Mouse (Mus musculus): ENCODE data around the gene Ablim1. TPM values are rescaled to one million over a fixed set of nuclear protein-coding genes. Genes with fewer than 3 reads are reported as not detected.

The Ablim1 gene
- polyA plus RNA-seq, 1 experiment from 2014 or later: 46.9 TPM

GRCm38 (mm10) chr19:57141756-57142461, 172.8 kb downstream of the Ablim1 start:
- Histone ChIP-seq H3K4me1 (ENCODE audit: control insufficient read depth in 2 of 2, insufficient read depth in 2 of 2, low read length in 2 of 2) (peaks cover 11 to 21% of the 10 kb centered on the region in 2 experiments), H3K4me3 (ENCODE audit: control insufficient read depth in 1 of 2, insufficient read depth in 1 of 2, low read depth in 1 of 2, low read length in 2 of 2) (no peak overlapping the region), H3K9ac (ENCODE audit: low read length) (no peak overlapping the region), H3K4me2 (ENCODE audit: low read length) (no peak overlapping the region), H3K9me3 (ENCODE audit: control insufficient read depth, low read length) (no peaks in the 10 kb centered on the region), H3K36me3 (ENCODE audit: control insufficient read depth, insufficient read depth, low read length) (0 out of 2 replicates have a peak, but pooled peaks cover 3% of the 10 kb centered on the region), H3K27me3 (ENCODE audit: control insufficient read depth, insufficient read depth, low read length) (no peaks in the 10 kb centered on the region), H3K27ac (replicated peaks in 1 of 2; ENCODE audit: control insufficient read depth in 1 of 2, insufficient read depth in 1 of 2, low read depth in 2 of 2, low read length in 2 of 2) (peak overlapping the region in 1 of 2 experiments; percentile 33; a peak in 1 of 4 replicates)
- ATAC-seq (ENCODE audit: insufficient number of reproducible peaks, insufficient read depth, low FRiP score, low read depth): no peak
- 64% methylated on average over 10 of the region's 10 CpGs for WGBS

GRCm38 (mm10) chr19:57140874-57141273, 173.8 kb downstream of the Ablim1 start:
- no peak overlapping the region for H3K27ac ChIP-seq (replicated peaks in 1 of 2; ENCODE audit: control insufficient read depth in 1 of 2, insufficient read depth in 1 of 2, low read depth in 2 of 2, low read length in 2 of 2)
- peaks cover 5 to 13% of the 10 kb centered on the region in 2 experiments; a peak in 3 of 4 replicates for H3K4me1 ChIP-seq (ENCODE audit: control insufficient read depth in 2 of 2, insufficient read depth in 2 of 2, low read length in 2 of 2)
- 0 out of 2 replicates have a peak, but pooled peaks cover 3% of the 10 kb centered on the region for H3K36me3 ChIP-seq (ENCODE audit: control insufficient read depth, insufficient read depth, low read length)
- H3K9me3 ChIP-seq (ENCODE audit: control insufficient read depth, low read length): no peaks in the 10 kb centered on the region
- no peak for ATAC-seq (ENCODE audit: insufficient number of reproducible peaks, insufficient read depth, low FRiP score, low read depth)
- 66% methylated on average over 1 of the region's 1 CpGs for WGBS
- no peak overlapping the region for H3K4me3 ChIP-seq (ENCODE audit: control insufficient read depth in 1 of 2, insufficient read depth in 1 of 2, low read depth in 1 of 2, low read length in 2 of 2)
- H3K9ac ChIP-seq (ENCODE audit: low read length): no peak overlapping the region
- no peak overlapping the region for H3K4me2 ChIP-seq (ENCODE audit: low read length)
- no peaks in the 10 kb centered on the region for H3K27me3 ChIP-seq (ENCODE audit: control insufficient read depth, insufficient read depth, low read length)

- Histone ChIP-seq H3K4me2 (ENCODE audit: low read length) (no peak overlapping the region), H3K27ac (replicated peaks in 1 of 2; ENCODE audit: control insufficient read depth in 1 of 2, insufficient read depth in 1 of 2, low read depth in 2 of 2, low read length in 2 of 2) (no peak overlapping the region), H3K9me3 (ENCODE audit: control insufficient read depth, low read length) (no peaks in the 10 kb centered on the region), H3K27me3 (ENCODE audit: control insufficient read depth, insufficient read depth, low read length) (no peaks in the 10 kb centered on the region), H3K36me3 (ENCODE audit: control insufficient read depth, insufficient read depth, low read length) (0 out of 2 replicates have a peak, but pooled peaks cover 3% of the 10 kb centered on the region), H3K4me1 (ENCODE audit: control insufficient read depth in 2 of 2, insufficient read depth in 2 of 2, low read length in 2 of 2) (peaks cover 5 to 13% of the 10 kb centered on the region in 2 experiments; a peak in 3 of 4 replicates), H3K9ac (ENCODE audit: low read length) (no peak overlapping the region), H3K4me3 (ENCODE audit: control insufficient read depth in 1 of 2, insufficient read depth in 1 of 2, low read depth in 1 of 2, low read length in 2 of 2) (no peak overlapping the region)
- no peak for ATAC-seq (ENCODE audit: insufficient number of reproducible peaks, insufficient read depth, low FRiP score, low read depth)
- WGBS: 73% methylated on average over 7 of the region's 7 CpGs
Observed at GRCm38 (mm10) chr19:57140071-57140470, 174.6 kb downstream of the Ablim1 start.

- no peak overlapping the region for H3K9ac ChIP-seq (ENCODE audit: low read length)
- 67% methylated on average over 13 of the region's 13 CpGs for WGBS
- 0 out of 4 replicates have a peak overlapping the region, but pooled peaks of 1 of the 2 experiments have one; percentile 28 for H3K27ac ChIP-seq (replicated peaks in 1 of 2; ENCODE audit: control insufficient read depth in 1 of 2, insufficient read depth in 1 of 2, low read depth in 2 of 2, low read length in 2 of 2)
- no peak overlapping the region for H3K4me2 ChIP-seq (ENCODE audit: low read length)
- H3K9me3 ChIP-seq (ENCODE audit: control insufficient read depth, low read length): no peaks in the 10 kb centered on the region
- H3K4me1 ChIP-seq (ENCODE audit: control insufficient read depth in 2 of 2, insufficient read depth in 2 of 2, low read length in 2 of 2): peaks cover 5 to 19% of the 10 kb centered on the region in 2 experiments; a peak in 3 of 4 replicates
- no peaks in the 10 kb centered on the region for H3K27me3 ChIP-seq (ENCODE audit: control insufficient read depth, insufficient read depth, low read length)
- ATAC-seq (ENCODE audit: insufficient number of reproducible peaks, insufficient read depth, low FRiP score, low read depth): no peak
- H3K4me3 ChIP-seq (ENCODE audit: control insufficient read depth in 1 of 2, insufficient read depth in 1 of 2, low read depth in 1 of 2, low read length in 2 of 2): no peak overlapping the region
- H3K36me3 ChIP-seq (ENCODE audit: control insufficient read depth, insufficient read depth, low read length): peaks cover 7% of the 10 kb centered on the region; the same call in 1 of the 2 replicates
Observed at GRCm38 (mm10) chr19:57138909-57139617, 175.7 kb downstream of the Ablim1 start.

- H3K27me3 ChIP-seq (ENCODE audit: control insufficient read depth, insufficient read depth, low read length): no peaks in the 10 kb centered on the region
- H3K36me3 ChIP-seq (ENCODE audit: control insufficient read depth, insufficient read depth, low read length): peaks cover 12% of the 10 kb centered on the region; the same call in 1 of the 2 replicates
- ATAC-seq (ENCODE audit: insufficient number of reproducible peaks, insufficient read depth, low FRiP score, low read depth): 0 out of 2 replicates have a peak, but pooled peaks have one; percentile 14
- WGBS: 49% methylated on average over 6 of the region's 6 CpGs
- H3K4me2 ChIP-seq (ENCODE audit: low read length): no peak overlapping the region
- H3K27ac ChIP-seq (replicated peaks in 1 of 2; ENCODE audit: control insufficient read depth in 1 of 2, insufficient read depth in 1 of 2, low read depth in 2 of 2, low read length in 2 of 2): 0 out of 4 replicates have a peak overlapping the region, but pooled peaks of 1 of the 2 experiments have one; percentile 14
- H3K4me3 ChIP-seq (ENCODE audit: control insufficient read depth in 1 of 2, insufficient read depth in 1 of 2, low read depth in 1 of 2, low read length in 2 of 2): no peak overlapping the region
- H3K4me1 ChIP-seq (ENCODE audit: control insufficient read depth in 2 of 2, insufficient read depth in 2 of 2, low read length in 2 of 2): peaks cover 2 to 19% of the 10 kb centered on the region in 2 experiments; a peak in 3 of 4 replicates
- no peak overlapping the region for H3K9ac ChIP-seq (ENCODE audit: low read length)
- H3K9me3 ChIP-seq (ENCODE audit: control insufficient read depth, low read length): no peaks in the 10 kb centered on the region
Observed at GRCm38 (mm10) chr19:57138469-57138868, 176.2 kb downstream of the Ablim1 start.

- peaks cover 2 to 19% of the 10 kb centered on the region in 2 experiments; a peak in 3 of 4 replicates for H3K4me1 ChIP-seq (ENCODE audit: control insufficient read depth in 2 of 2, insufficient read depth in 2 of 2, low read length in 2 of 2)
- no peak for ATAC-seq (ENCODE audit: insufficient number of reproducible peaks, insufficient read depth, low FRiP score, low read depth)
Observed at GRCm38 (mm10) chr19:57138045-57138444, 176.7 kb downstream of the Ablim1 start.

GRCm38 (mm10) chr19:57136228-57136627, 178.5 kb downstream of the Ablim1 start:
- ATAC-seq (ENCODE audit: insufficient number of reproducible peaks, insufficient read depth, low FRiP score, low read depth): no peak
- 60% methylated on average over 7 of the region's 7 CpGs for WGBS
- no peak overlapping the region for H3K27ac ChIP-seq (replicated peaks in 1 of 2; ENCODE audit: control insufficient read depth in 1 of 2, insufficient read depth in 1 of 2, low read depth in 2 of 2, low read length in 2 of 2)

More at GRCm38 (mm10) chr19:57138045-57138444, 176.7 kb downstream of the Ablim1 start:
- peaks cover 12% of the 10 kb centered on the region; the same call in 1 of the 2 replicates for H3K36me3 ChIP-seq (ENCODE audit: control insufficient read depth, insufficient read depth, low read length)
- no peak overlapping the region for H3K4me2 ChIP-seq (ENCODE audit: low read length)
- H3K27me3 ChIP-seq (ENCODE audit: control insufficient read depth, insufficient read depth, low read length): no peaks in the 10 kb centered on the region
- H3K4me3 ChIP-seq (ENCODE audit: control insufficient read depth in 1 of 2, insufficient read depth in 1 of 2, low read depth in 1 of 2, low read length in 2 of 2): no peak overlapping the region
- H3K9me3 ChIP-seq (ENCODE audit: control insufficient read depth, low read length): no peaks in the 10 kb centered on the region
- no peak overlapping the region for H3K9ac ChIP-seq (ENCODE audit: low read length)
- H3K27ac ChIP-seq (replicated peaks in 1 of 2; ENCODE audit: control insufficient read depth in 1 of 2, insufficient read depth in 1 of 2, low read depth in 2 of 2, low read length in 2 of 2): 0 out of 4 replicates have a peak overlapping the region, but pooled peaks of 1 of the 2 experiments have one; percentile 14

More at GRCm38 (mm10) chr19:57136228-57136627, 178.5 kb downstream of the Ablim1 start:
- no peak overlapping the region for H3K9ac ChIP-seq (ENCODE audit: low read length)
- no peak overlapping the region for H3K4me3 ChIP-seq (ENCODE audit: control insufficient read depth in 1 of 2, insufficient read depth in 1 of 2, low read depth in 1 of 2, low read length in 2 of 2)
- H3K4me2 ChIP-seq (ENCODE audit: low read length): no peak overlapping the region
- peaks cover 3 to 19% of the 10 kb centered on the region in 2 experiments; a peak in 3 of 4 replicates for H3K4me1 ChIP-seq (ENCODE audit: control insufficient read depth in 2 of 2, insufficient read depth in 2 of 2, low read length in 2 of 2)
- H3K36me3 ChIP-seq (ENCODE audit: control insufficient read depth, insufficient read depth, low read length): peaks cover 26% of the 10 kb centered on the region
- H3K27me3 ChIP-seq (ENCODE audit: control insufficient read depth, insufficient read depth, low read length): no peaks in the 10 kb centered on the region
- no peaks in the 10 kb centered on the region for H3K9me3 ChIP-seq (ENCODE audit: control insufficient read depth, low read length)
